Mouse (Mus musculus) olfactory bulb, adult 2 months (tissue): ENCODE measurements around the gene Gpsm3. TPM values are rescaled to one million over a fixed set of nuclear protein-coding genes. Genes with fewer than 3 reads are reported as not detected.

Experiments used
- H3K27ac ChIP-seq: fragments of 200-500 bp; 2 replicates; pipeline ENCODE4 v1.5.1; 2012; ENCODE audit warnings: low read depth, low read length; ENCODE audit not compliant: insufficient read depth
- H3K4me1 ChIP-seq: fragments of 200-500 bp; 2 replicates; pipeline ENCODE4 v1.6.1; 2012; ENCODE audit warnings: low read length; ENCODE audit not compliant: control insufficient read depth, insufficient read depth
- H3K4me3 ChIP-seq: fragments of 200-500 bp; 2 replicates; pipeline ENCODE4 v1.5.1; 2012; ENCODE audit warnings: mild to moderate bottlenecking, low read depth, low read length, moderate library complexity; ENCODE audit not compliant: insufficient read depth
- CTCF ChIP-seq: fragments of 200-500 bp; IDR thresholded peaks from 2 replicates; pipeline ENCODE4 v1.5.1; 2012; ENCODE audit warnings: low read depth, mild to moderate bottlenecking, low read length, moderate library complexity; ENCODE audit not compliant: insufficient read depth
- POLR2A ChIP-seq: fragments of 200-500 bp; IDR thresholded peaks from 2 replicates; pipeline ENCODE4 v1.6.1; 2012; ENCODE audit warnings: mild to moderate bottlenecking, low read depth, low read length, moderate library complexity; ENCODE audit not compliant: insufficient read depth
- WGBS: fragments of 180-500 bp; shearing (Covaris S2); methylation state at CpG from one replicate; pipeline ENCODE4 v1.1.7; 2018; 5-methylcytosine and 5-hydroxymethylcytosine counted together
- polyA plus RNA-seq: library from polyadenylated mRNA; stranded (reverse); fragments of >200 nt; gene quantifications from 2 replicates; pipeline ENCODE4 v1.2.4, GENCODE M21; 2012; ENCODE audit warnings: low replicate concordance; ENCODE audit not compliant: missing spikeins, insufficient read depth, insufficient read length

The Gpsm3 gene
- polyA plus RNA-seq, 1 experiment, result not detected

- 11% methylated on average over 24 of the region's 24 CpGs for WGBS
- Histone ChIP-seq H3K4me3 (peak overlapping the region; percentile 61), H3K4me1 (peaks cover 25% of the 10 kb centered on the region), H3K27ac (peak overlapping the region; percentile 94)
- no peak for TF ChIP-seq CTCF
- no peak for TF ChIP-seq POLR2A
These were observed 15.1 kb downstream of the Gpsm3 start for GRCm38 (mm10) chr17:34604511-34605237.

- H3K4me3 ChIP-seq, result peak overlapping the region; percentile 61
- 0% methylated on average over 30 of the region's 30 CpGs for WGBS
- peaks cover 25% of the 10 kb centered on the region for H3K4me1 ChIP-seq
- TF ChIP-seq CTCF, result no peak
- TF ChIP-seq POLR2A, result peak; percentile 95
- peak overlapping the region; percentile 94 for H3K27ac ChIP-seq
These were observed 16.0 kb downstream of the Gpsm3 start for GRCm38 (mm10) chr17:34605609-34606008.

- H3K27ac ChIP-seq, result no peak overlapping the region
- WGBS, result 13% methylated on average over 32 of the region's 32 CpGs
- H3K4me3 ChIP-seq, result peak overlapping the region; percentile 61
- H3K4me1 ChIP-seq, result peaks cover 25% of the 10 kb centered on the region
- TF ChIP-seq CTCF, result no peak
- TF ChIP-seq POLR2A, result no peak
These were observed 16.8 kb downstream of the Gpsm3 start for GRCm38 (mm10) chr17:34606186-34607039.

DNA sequence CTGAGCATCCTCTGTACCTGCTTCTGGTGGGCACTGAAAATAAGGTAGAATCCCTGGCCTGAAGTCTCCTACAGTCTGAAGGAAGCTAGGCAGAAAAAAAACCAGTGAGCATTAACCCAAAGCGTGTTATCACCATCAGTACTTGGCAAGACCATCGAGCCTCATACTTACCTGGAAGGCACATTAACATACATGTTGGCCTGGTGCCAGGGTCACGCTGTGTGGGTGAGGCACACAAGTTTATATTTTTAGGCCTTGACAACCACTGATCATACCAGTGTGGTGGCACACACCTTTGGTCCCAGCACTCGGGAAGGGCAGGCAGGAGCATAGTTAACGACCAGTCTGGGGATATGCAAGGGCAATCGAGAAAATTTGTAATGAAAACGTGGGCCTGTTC is 18.4 kb downstream of the Gpsm3 start:
- 67% methylated on average over 7 of the region's 7 CpGs for WGBS
- Histone ChIP-seq H3K4me1 (peaks cover 23% of the 10 kb centered on the region), H3K27ac (no peak overlapping the region), H3K4me3 (no peak overlapping the region)
- TF ChIP-seq POLR2A, result no peak
- no peak for TF ChIP-seq CTCF

- WGBS, result 79% methylated on average over 8 of the region's 8 CpGs
- Histone ChIP-seq H3K4me1 (peaks cover 33% of the 10 kb centered on the region), H3K4me3 (no peak overlapping the region), H3K27ac (no peak overlapping the region)
- TF ChIP-seq POLR2A (no peak), CTCF (no peak)
These were observed 21.4 kb downstream of the Gpsm3 start for GRCm38 (mm10) chr17:34611050-34611449.

GRCm38 (mm10) chr17:34613054-34613645 is 23.5 kb downstream of the Gpsm3 start:
- Histone ChIP-seq H3K4me3 (no peak overlapping the region), H3K27ac (no peak overlapping the region), H3K4me1 (peaks cover 25% of the 10 kb centered on the region)
- WGBS, result 76% methylated on average over 11 of the region's 11 CpGs
- no peak for TF ChIP-seq POLR2A
- TF ChIP-seq CTCF, result no peak

DNA sequence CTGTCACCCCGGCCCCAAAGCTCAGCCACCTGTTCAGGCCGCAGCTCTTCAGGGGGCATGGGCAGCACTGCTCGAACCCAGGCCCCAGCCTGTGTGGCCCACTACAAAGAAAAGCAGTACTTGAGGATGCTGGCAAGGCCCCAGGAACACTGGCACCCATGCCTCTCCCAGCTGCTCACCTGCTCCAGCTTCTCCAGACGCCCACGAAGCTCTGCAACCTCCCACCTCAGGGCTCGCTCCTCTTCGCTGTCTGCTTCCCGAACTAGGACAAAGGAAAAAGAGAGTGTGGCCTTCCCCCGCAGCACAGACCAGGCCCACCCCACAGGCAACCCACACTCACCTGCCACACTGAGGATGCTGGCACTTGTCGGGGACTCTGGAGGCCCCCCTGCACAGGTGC is 24.2 kb downstream of the Gpsm3 start:
- no peak overlapping the region for H3K27ac ChIP-seq

GRCm38 (mm10) chr17:34615871-34616270 is 26.3 kb downstream of the Gpsm3 start, which contains the start of gene Egfl8:
Gene Egfl8 (minus strand): TSS chr17:34615971.
- WGBS, result 56% methylated on average over 6 of the region's 6 CpGs
- TF ChIP-seq POLR2A (no peak), CTCF (no peak)
- H3K4me3 ChIP-seq, result no peak within 1 kb of the TSS
- H3K27ac ChIP-seq, result peak within 1 kb of the TSS; percentile 26; the same call in 1 of the 2 replicates
- H3K4me1 ChIP-seq, result peaks cover 17% of the 10 kb centered on the region

More for the DNA sequence above, 24.2 kb downstream of the Gpsm3 start:
- H3K4me1 ChIP-seq, result peaks cover 18% of the 10 kb centered on the region
- 58% methylated on average over 10 of the region's 10 CpGs for WGBS
- H3K4me3 ChIP-seq, result no peak overlapping the region
- no peak for TF ChIP-seq CTCF
- TF ChIP-seq POLR2A, result no peak
